Mouse (Mus musculus): ENCODE measurements around the gene Gm42669. TPM values are rescaled to one million over a fixed set of nuclear protein-coding genes. Genes with fewer than 3 reads are reported as not detected.
A peak's percentile ranks its signal among the peaks of the same experiment; 100 is the strongest.

Gene Gm42669
- total and polyA plus RNA-seq, 3 experiments, result 0.04 to 0.21 TPM; not detected in 1

- Histone ChIP-seq H3K79me2 (ENCODE audit: control insufficient read depth, insufficient read depth, low read length, poor library complexity) (no peaks in the 10 kb centered on the region), H3K9me3 (replicated peaks; ENCODE audit: insufficient read depth, low read length) (no peaks in the 10 kb centered on the region), H3K27ac (ENCODE audit: control insufficient read depth, low read depth, low read length) (no peak overlapping the region), H3K4me1 (ENCODE audit: control insufficient read depth in 1 of 2, insufficient read depth in 2 of 2, low read length in 2 of 2) (peaks cover 0 to 6% of the 10 kb centered on the region in 2 experiments; a peak in 2 of 4 replicates), H3K4me3 (ENCODE audit: control insufficient read depth in 1 of 2, insufficient read depth in 1 of 2, low read depth in 2 of 2, low read length in 2 of 2) (no peak overlapping the region), H3K9ac (ENCODE audit: control insufficient read depth, low read depth, low read length, poor library complexity, severe bottlenecking) (no peak overlapping the region), H3K27me3 (ENCODE audit: control insufficient read depth in 1 of 2, insufficient read depth in 2 of 2, low read length in 2 of 2) (no peaks in the 10 kb centered on the region), H3K36me3 (ENCODE audit: control insufficient read depth in 1 of 2, insufficient read depth in 2 of 2, low read length in 2 of 2) (no peaks in the 10 kb centered on the region; a peak in 1 of 4 replicates)
- DNase-seq (ENCODE audit: low read depth, low spot score), result no peak
- TF ChIP-seq CTCF (IDR thresholded peaks at IDR 0.05 in 2 of 3, conservative IDR thresholded peaks at IDR 0.05 in 1 of 3; ENCODE audit: control insufficient read depth in 1 of 3, insufficient read depth in 1 of 3, low read depth in 2 of 3, low read length in 3 of 3, poor library complexity in 1 of 3, severe bottlenecking in 1 of 3) (no peak), TCF12 (IDR thresholded peaks at IDR 0.05; ENCODE audit: low read depth, low read length) (0 out of 2 replicates have a peak, but pooled peaks have one; percentile 10)
Observed at GRCm38 (mm10) chr5:107515453-107515852, 8.0 kb downstream of the Gm42669 start.

GRCm38 (mm10) chr5:107516087-107516486 lies 8.7 kb downstream of the Gm42669 start:
- no peak overlapping the region for H3K4me3 ChIP-seq (ENCODE audit: control insufficient read depth in 1 of 2, insufficient read depth in 1 of 2, low read depth in 2 of 2, low read length in 2 of 2)
- no peak overlapping the region for H3K9ac ChIP-seq (ENCODE audit: control insufficient read depth, low read depth, low read length, poor library complexity, severe bottlenecking)
- no peak for TF ChIP-seq RAD21 (IDR thresholded peaks at IDR 0.05; ENCODE audit: low read depth, low read length)
- TF ChIP-seq MAZ (IDR thresholded peaks at IDR 0.05; ENCODE audit: low read depth, low read length), result no peak
- no peak for TF ChIP-seq UBTF (IDR thresholded peaks at IDR 0.05; ENCODE audit: borderline replicate concordance, insufficient read depth, low read depth, low read length)
- no peak for TF ChIP-seq ZKSCAN1 (IDR thresholded peaks at IDR 0.05; ENCODE audit: low read depth, low read length)
- TF ChIP-seq BHLHE40 (IDR thresholded peaks at IDR 0.05; ENCODE audit: borderline replicate concordance, low read depth, low read length), result no peak
- TF ChIP-seq POLR2AphosphoS5 (IDR thresholded peaks at IDR 0.05; ENCODE audit: borderline replicate concordance, low read depth, low read length), result no peak
- TF ChIP-seq TCF12 (IDR thresholded peaks at IDR 0.05; ENCODE audit: low read depth, low read length), result no peak
- no peak for TF ChIP-seq ETS1 (IDR thresholded peaks at IDR 0.05; ENCODE audit: low read depth, low read length)
- TF ChIP-seq CHD1 (IDR thresholded peaks at IDR 0.05; ENCODE audit: low read depth, low read length), result no peak
- TF ChIP-seq MXI1 (IDR thresholded peaks at IDR 0.05; ENCODE audit: low read depth, low read length), result no peak
- no peak for TF ChIP-seq E2F4 (IDR thresholded peaks at IDR 0.05; ENCODE audit: borderline replicate concordance, low read depth, low read length)
- no peak for TF ChIP-seq MYC (IDR thresholded peaks at IDR 0.05; ENCODE audit: low read depth, low read length)
- no peak for TF ChIP-seq GABPA (IDR thresholded peaks at IDR 0.05; ENCODE audit: low read depth, low read length)
- no peak for TF ChIP-seq USF2 (IDR thresholded peaks at IDR 0.05; ENCODE audit: borderline replicate concordance in 1 of 2, insufficient read depth in 1 of 2, low read depth in 1 of 2, low read length in 2 of 2)
- no peak for TF ChIP-seq SMC3 (IDR thresholded peaks at IDR 0.05; ENCODE audit: low read depth, low read length)
- TF ChIP-seq RCOR1 (IDR thresholded peaks at IDR 0.05; ENCODE audit: low read depth, low read length), result no peak
- TF ChIP-seq POLR2AphosphoS2 (IDR thresholded peaks at IDR 0.05; ENCODE audit: low read length), result no peak
- no peak for TF ChIP-seq USF1 (IDR thresholded peaks at IDR 0.05; ENCODE audit: low read depth, low read length)
- no peak for DNase-seq (ENCODE audit: low read depth, low spot score)
- no peaks in the 10 kb centered on the region for H3K79me2 ChIP-seq (ENCODE audit: control insufficient read depth, insufficient read depth, low read length, poor library complexity)
- no peaks in the 10 kb centered on the region; a peak in 1 of 4 replicates for H3K36me3 ChIP-seq (ENCODE audit: control insufficient read depth in 1 of 2, insufficient read depth in 2 of 2, low read length in 2 of 2)
- no peak overlapping the region for H3K27ac ChIP-seq (ENCODE audit: control insufficient read depth, low read depth, low read length)
- peaks cover 0 to 6% of the 10 kb centered on the region in 2 experiments; a peak in 2 of 4 replicates for H3K4me1 ChIP-seq (ENCODE audit: control insufficient read depth in 1 of 2, insufficient read depth in 2 of 2, low read length in 2 of 2)
- H3K9me3 ChIP-seq (replicated peaks; ENCODE audit: insufficient read depth, low read length), result no peaks in the 10 kb centered on the region
- H3K27me3 ChIP-seq (ENCODE audit: control insufficient read depth in 1 of 2, insufficient read depth in 2 of 2, low read length in 2 of 2), result no peaks in the 10 kb centered on the region; a peak in 1 of 4 replicates
